Mouse (Mus musculus) cerebellum, adult 2 months (tissue): ENCODE data around the gene Ccdc141. TPM values are rescaled to one million over a fixed set of nuclear protein-coding genes. Genes with fewer than 3 reads are reported as not detected.
A peak's percentile ranks its signal among the peaks of the same experiment; 100 is the strongest.

Source experiments
- DNase-seq, 2 experiments: peaks; one replicate each; pipeline ENCODE4 v3.0.0; 2021
- H3K27ac ChIP-seq: fragments of 200-500 bp; 2 replicates; pipeline ENCODE4 v1.5.1; 2012; ENCODE audit warnings: low read length, control low read depth, inconsistent platforms; ENCODE audit not compliant: insufficient read depth
- H3K27me3 ChIP-seq: fragments of 200-500 bp; 2 replicates; pipeline ENCODE4 v1.6.1; 2012; ENCODE audit warnings: inconsistent platforms, mild to moderate bottlenecking, low read length, moderate library complexity; ENCODE audit not compliant: control insufficient read depth, insufficient read depth
- H3K4me1 ChIP-seq: fragments of 200-500 bp; 2 replicates; pipeline ENCODE4 v1.6.1; 2011; ENCODE audit warnings: low read length; ENCODE audit not compliant: control insufficient read depth, insufficient read depth
- H3K4me3 ChIP-seq: fragments of 200-500 bp; replicated peaks from 2 replicates; pipeline ENCODE3; 2011; ENCODE audit warnings: mild to moderate bottlenecking, low read depth, low read length, control low read depth; ENCODE audit not compliant: insufficient read depth
- CTCF ChIP-seq: fragments of 200-500 bp; IDR thresholded peaks from 2 replicates; pipeline ENCODE4 v1.5.1; 2011; ENCODE audit warnings: low read depth, mild to moderate bottlenecking, control low read depth, low read length, moderate library complexity, borderline replicate concordance; ENCODE audit not compliant: insufficient read depth
- POLR2A ChIP-seq: fragments of 200-500 bp; IDR thresholded peaks from 2 replicates; pipeline ENCODE4 v1.6.1; 2011; ENCODE audit warnings: low read length, control low read depth, borderline replicate concordance; ENCODE audit not compliant: insufficient read depth
- WGBS: fragments of 180-500 bp; shearing (Covaris S2); methylation state at CpG from one replicate; pipeline ENCODE4 v1.1.7; 2018; 5-methylcytosine and 5-hydroxymethylcytosine counted together
- polyA plus RNA-seq: library from polyadenylated mRNA; depleted of rRNA; stranded (reverse); fragments of >200 nt; gene quantifications from 2 replicates; pipeline ENCODE4 v1.2.3, GENCODE M21; 2012

Gene Ccdc141
- polyA plus RNA-seq, 1 experiment, result 9.7 TPM

DNA sequence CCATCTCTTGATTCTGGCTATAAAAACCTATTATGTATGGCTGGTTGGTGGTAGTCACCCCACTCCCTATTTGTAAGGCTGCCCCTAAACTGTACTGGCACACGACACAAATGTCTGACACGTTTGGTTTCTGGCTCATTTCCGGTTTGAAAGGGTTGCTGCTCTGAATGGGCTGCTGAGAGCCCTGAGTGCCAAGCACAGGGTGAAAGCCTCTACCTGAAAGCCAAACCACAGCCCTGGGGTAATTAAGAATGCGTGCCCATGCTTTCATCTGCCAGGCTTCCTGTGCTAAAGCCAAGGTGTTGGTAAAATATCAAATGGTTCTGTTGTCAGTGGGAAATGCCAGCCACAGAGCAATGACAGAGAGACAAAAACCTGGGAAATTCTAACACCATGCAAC, 22.2 kb downstream of the Ccdc141 start:
- TF ChIP-seq CTCF (no peak), POLR2A (no peak)
- peak in 1 of 2 experiments; percentile 5 for DNase-seq
- H3K27ac ChIP-seq, result no peak overlapping the region
- WGBS, result 32% methylated on average over 4 of the region's 4 CpGs
- H3K4me3 ChIP-seq, result no peak overlapping the region
- no peaks in the 10 kb centered on the region for H3K27me3 ChIP-seq
- no peaks in the 10 kb centered on the region for H3K4me1 ChIP-seq

DNA sequence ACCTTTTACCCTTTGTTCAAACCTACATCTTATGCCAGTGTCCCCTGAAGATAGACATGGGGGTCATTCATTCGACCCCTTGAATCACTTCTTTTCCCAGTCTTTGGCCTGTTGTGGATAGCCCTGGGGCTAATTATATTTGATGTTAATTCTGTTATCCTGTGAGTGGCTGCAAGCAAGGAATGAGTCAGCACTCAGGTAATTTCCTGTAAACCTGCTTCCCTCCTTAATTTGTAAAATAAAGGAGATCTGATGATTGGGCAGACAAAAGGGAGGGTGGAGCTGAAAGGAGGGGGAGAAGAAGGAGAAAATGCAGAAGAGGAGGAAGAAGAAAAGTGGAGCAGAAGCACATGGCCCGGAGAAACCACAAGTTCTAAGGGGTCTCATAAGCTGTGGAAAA, 23.5 kb downstream of the Ccdc141 start:
- Histone ChIP-seq H3K27ac (no peak overlapping the region), H3K4me3 (no peak overlapping the region)
- WGBS, result 84% methylated on average over 2 of the region's 2 CpGs

DNA sequence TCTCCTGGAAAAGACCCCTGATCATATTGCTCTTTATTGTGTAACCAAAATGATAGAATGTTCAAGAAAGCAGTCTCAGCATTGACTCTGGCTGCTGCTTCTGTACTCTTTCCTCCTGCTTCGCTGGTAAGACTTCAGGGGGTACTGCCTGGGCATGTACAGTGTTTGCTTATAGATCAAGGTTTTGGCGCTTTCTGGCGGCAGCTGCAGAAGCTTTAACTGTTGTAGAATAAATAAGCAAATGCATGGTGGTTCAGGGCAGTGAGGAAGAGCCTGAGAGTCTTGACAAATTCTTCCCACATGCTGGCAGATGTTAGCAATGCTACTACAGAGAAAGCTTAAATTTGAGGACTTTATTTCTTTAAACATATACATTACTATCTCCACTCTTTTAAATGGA, 24.1 kb downstream of the Ccdc141 start:
- Histone ChIP-seq H3K4me1 (no peaks in the 10 kb centered on the region), H3K27me3 (no peaks in the 10 kb centered on the region), H3K27ac (no peak overlapping the region), H3K4me3 (no peak overlapping the region)
- DNase-seq, result no peak
- 88% methylated on average over 3 of the region's 3 CpGs for WGBS
- no peak for TF ChIP-seq CTCF
- TF ChIP-seq POLR2A, result no peak

More for the DNA sequence above, 23.5 kb downstream of the Ccdc141 start:
- no peaks in the 10 kb centered on the region for H3K27me3 ChIP-seq
- TF ChIP-seq POLR2A, result no peak
- TF ChIP-seq CTCF, result no peak
- no peaks in the 10 kb centered on the region for H3K4me1 ChIP-seq
- DNase-seq, result no peak

DNA sequence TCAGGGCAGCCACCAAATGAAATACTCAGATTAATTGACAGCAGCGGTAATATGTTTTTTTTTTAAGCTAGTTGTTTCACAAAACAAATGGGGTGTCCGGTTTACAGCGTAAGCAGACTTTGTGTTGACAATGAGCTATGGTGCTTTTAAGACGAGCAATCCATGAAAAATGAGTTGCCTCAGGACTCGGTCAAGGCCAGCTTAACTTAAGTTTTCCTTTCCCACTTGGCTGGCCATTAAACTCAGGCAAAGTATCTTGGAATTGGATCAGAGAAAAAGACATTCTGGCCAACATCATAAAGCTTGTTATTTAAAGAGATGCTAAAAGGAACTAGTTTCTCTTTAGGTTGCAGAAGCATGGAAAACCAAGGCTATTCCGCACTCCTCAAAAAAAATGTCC, 26.9 kb downstream of the Ccdc141 start:
- no peak for TF ChIP-seq POLR2A
- no peak for TF ChIP-seq CTCF
- no peak overlapping the region for H3K27ac ChIP-seq
- H3K4me1 ChIP-seq, result no peaks in the 10 kb centered on the region
- no peak for DNase-seq
- WGBS, result 84% methylated on average over 6 of the region's 6 CpGs
- H3K27me3 ChIP-seq, result no peaks in the 10 kb centered on the region
- H3K4me3 ChIP-seq, result no peak overlapping the region

DNA sequence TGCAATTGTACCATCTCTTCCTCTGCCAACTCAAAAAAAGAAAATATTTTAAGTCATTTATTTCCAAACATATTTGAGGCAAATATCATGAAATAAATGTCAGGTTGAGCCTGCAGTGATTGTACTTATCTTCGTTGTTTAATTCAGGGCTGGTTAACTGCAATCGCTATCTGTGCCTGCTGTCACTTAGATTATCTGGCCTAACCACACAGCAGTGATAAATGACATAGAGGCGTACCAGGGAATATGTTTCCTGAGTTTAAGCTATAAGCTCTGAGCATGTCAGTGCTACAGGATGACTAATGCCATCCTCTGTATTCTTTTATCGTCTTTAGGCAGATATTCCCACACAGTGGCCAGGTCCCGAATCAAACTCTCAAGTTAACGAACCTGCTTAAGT, 31.6 kb downstream of the Ccdc141 start:
- WGBS, result 97% methylated on average over 6 of the region's 6 CpGs
- no peaks in the 10 kb centered on the region for H3K27me3 ChIP-seq
- DNase-seq, result no peak
- H3K27ac ChIP-seq, result no peak overlapping the region
- H3K4me1 ChIP-seq, result no peaks in the 10 kb centered on the region
- H3K4me3 ChIP-seq, result no peak overlapping the region
- TF ChIP-seq CTCF (no peak), POLR2A (no peak)

DNA sequence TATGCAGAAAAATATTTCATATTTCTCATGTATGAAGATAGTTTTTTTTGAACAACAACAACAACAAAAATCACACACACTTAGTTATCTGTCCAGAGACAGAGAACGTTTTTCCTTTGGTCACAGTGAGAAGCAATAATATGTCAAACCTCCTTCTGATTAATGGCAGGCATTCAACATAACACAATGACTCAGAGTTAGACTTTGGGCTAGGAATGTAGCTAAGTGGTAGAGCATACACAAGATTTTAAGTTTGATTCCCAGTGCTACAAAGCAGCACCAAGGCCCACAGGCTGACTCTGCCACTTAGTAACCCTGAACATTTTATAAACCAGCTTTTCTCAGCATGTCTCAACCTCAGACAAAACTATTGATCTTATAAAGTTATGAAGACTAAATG, 35.5 kb downstream of the Ccdc141 start:
- TF ChIP-seq CTCF (no peak), POLR2A (no peak)
- Histone ChIP-seq H3K27ac (no peak overlapping the region), H3K4me3 (no peak overlapping the region), H3K4me1 (no peaks in the 10 kb centered on the region), H3K27me3 (no peaks in the 10 kb centered on the region)
- no peak for DNase-seq
- WGBS, result 34% methylated on average over 1 of the region's 1 CpGs

DNA sequence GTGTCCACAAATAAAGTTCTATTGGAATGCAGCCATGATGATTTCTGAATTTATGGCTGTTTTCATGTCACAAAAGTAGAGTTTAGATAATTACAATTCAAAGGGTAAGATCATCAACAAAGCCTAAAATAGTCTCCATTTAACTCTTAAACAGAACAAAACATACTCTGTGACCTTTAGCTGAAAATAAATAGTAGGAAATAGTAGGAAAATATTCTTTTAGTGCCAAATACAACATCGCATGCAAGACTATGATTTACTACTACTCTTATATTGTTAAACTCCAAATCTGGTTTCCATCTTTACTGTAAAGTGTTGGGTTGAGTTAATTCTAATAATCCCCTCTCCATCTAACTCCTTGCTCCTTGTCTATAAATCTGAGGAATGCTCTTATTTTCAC, 37.0 kb downstream of the Ccdc141 start:
- Histone ChIP-seq H3K27ac (no peak overlapping the region), H3K4me1 (no peaks in the 10 kb centered on the region), H3K27me3 (no peaks in the 10 kb centered on the region), H3K4me3 (no peak overlapping the region)
- TF ChIP-seq CTCF, result no peak
- no peak for TF ChIP-seq POLR2A
- no peak for DNase-seq
- WGBS, result 98% methylated on average over 1 of the region's 1 CpGs

DNA sequence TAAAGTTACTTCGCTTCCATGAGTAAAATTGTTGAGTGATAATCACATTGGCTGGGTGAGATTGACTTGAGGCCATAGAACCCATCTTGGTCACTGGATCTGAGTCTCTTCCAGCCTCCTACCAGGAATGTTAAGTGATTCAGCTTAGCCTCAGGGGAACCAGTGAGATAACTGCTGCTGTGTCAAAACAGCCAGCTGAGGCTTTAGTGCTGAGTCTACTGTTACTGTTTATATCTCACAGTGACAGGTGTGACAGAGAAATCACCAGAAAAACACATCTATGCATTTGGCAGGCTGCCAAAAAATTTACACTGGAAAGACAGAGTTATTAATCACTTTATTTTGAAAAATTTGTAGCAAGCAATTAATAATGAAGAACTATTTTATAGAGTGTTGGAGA, 43.5 kb downstream of the Ccdc141 start:
- H3K27ac ChIP-seq, result no peak overlapping the region
- H3K4me3 ChIP-seq, result no peak overlapping the region
- no peaks in the 10 kb centered on the region for H3K4me1 ChIP-seq
- no peak for DNase-seq
- 90% methylated on average over 1 of the region's 1 CpGs for WGBS
- TF ChIP-seq POLR2A (no peak), CTCF (no peak)
- H3K27me3 ChIP-seq, result no peaks in the 10 kb centered on the region

DNA sequence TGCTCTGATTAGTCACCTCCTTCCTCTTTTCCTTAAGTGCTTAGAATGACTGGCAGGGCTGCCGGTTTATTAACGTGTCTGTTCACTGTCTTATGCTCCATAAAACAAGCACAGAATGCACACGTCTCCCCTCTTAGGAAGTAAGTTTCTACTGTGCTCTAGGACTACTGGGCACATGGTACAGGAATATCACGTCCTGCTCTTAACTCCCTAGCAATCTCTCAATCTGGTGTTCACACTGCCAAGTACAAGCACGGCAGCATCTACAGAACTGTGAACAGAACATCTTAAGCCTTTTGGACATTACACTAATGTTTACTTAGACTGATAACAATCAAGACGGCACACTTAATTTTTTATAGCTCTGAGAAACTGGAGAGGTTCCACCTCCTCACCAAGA, 52.3 kb downstream of the Ccdc141 start:
- Histone ChIP-seq H3K4me3 (no peak overlapping the region), H3K27ac (no peak overlapping the region), H3K27me3 (no peaks in the 10 kb centered on the region), H3K4me1 (no peaks in the 10 kb centered on the region)
- DNase-seq, result no peak
- 79% methylated on average over 6 of the region's 6 CpGs for WGBS
- TF ChIP-seq CTCF (no peak), POLR2A (no peak)
